Mouse (Mus musculus) erythroid progenitor cell, adult 5-6 weeks (primary cell): ENCODE measurements around the gene Nck2. TPM values are rescaled to one million over a fixed set of nuclear protein-coding genes. Genes with fewer than 3 reads are reported as not detected.

Source experiments
- ATAC-seq: replicated peaks from 2 replicates; pipeline ENCODE4 v1.8.0; 2016; ENCODE audit warnings: moderate number of reproducible peaks, mild to moderate bottlenecking, moderate TSS enrichment, inconsistent platforms; ENCODE audit not compliant: poor library complexity, low FRiP score, severe bottlenecking
- total RNA-seq, 2 experiments: library from RNA; stranded (forward) in 1 of 2; stranded (reverse) in 1 of 2; fragments of 150-400 nt in 1 of 2; fragments of 186-747, 209-891 nt in 1 of 2; gene quantifications; 2 replicates each; pipeline versions ENCODE4 v1.2.3 to v1.2.4; 2015 to 2017; ENCODE audit warnings: low replicate concordance in 2 of 2

Gene Nck2
- total RNA-seq, 2 experiments from 2014 or later, result 1.2 to 3.4 TPM

- ATAC-seq, result no peak
These were observed 52.6 kb downstream of the Nck2 start for GRCm38 (mm10) chr1:43496993-43497392.

- ATAC-seq, result no peak
These were observed 53.6 kb downstream of the Nck2 start for GRCm38 (mm10) chr1:43497951-43498350.

DNA sequence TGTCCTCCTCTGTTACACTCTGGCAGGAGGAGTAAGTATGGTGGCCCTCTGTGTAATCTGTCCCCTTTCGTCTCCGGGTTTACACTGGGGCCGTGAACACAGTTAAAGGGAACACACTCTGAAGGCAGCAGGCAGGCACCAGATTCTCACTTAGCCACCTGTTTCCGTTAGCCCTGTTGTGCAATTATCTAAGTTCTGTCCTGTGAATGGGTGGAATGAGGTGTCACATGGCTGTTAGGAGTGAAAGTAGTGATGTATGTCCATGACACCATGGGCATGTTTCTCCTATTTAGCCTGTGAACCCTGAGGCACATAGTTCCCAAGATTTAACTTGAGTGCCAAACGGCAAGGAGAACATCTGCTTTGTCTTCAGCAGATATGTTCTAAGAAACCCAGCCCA lies 55.7 kb downstream of the Nck2 start:
- ATAC-seq, result no peak

- ATAC-seq, result no peak
These were observed 57.0 kb downstream of the Nck2 start for GRCm38 (mm10) chr1:43501143-43501919.

DNA sequence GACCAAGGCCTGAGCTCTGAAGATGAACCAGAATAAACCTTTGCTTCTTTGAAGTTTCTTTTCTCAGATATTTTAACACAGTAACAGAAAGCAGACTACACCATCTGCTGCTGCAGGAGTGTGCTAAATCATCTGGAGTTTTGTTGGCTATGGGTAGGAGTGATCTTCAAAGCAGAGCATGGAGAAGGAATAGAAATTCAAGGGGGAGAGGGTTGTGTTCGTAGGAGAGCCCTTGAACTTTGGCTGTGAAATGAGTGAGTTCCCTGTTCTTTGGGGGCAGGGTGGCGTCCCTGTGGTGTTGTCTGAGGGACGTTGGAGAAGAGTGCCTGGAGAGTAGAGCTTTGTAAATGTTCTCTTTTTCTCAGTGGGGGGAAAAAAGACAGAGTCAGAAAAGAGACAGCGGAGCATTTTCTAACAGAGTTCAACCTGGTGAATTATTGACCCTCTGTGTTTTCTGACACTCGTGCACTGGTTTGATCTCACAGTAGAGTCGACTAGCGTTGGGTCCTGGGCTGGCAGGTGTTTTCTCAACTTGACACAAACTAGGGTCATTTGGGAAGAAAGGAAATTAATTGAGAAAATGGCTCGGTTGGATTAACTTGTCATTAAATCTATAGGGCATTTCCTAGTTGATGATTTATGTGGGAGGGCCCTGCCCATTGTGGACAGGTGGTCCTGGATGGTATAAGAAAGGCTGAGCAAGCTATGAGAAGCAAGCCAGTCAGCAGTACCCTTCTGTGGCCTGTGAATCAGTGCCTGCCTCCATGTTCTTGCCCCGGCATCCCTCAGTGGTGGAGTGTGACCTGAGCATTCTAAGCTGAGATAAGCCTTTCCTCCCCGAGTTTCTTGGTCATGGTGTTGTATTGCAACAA lies 57.8 kb downstream of the Nck2 start:
- no peak for ATAC-seq

DNA sequence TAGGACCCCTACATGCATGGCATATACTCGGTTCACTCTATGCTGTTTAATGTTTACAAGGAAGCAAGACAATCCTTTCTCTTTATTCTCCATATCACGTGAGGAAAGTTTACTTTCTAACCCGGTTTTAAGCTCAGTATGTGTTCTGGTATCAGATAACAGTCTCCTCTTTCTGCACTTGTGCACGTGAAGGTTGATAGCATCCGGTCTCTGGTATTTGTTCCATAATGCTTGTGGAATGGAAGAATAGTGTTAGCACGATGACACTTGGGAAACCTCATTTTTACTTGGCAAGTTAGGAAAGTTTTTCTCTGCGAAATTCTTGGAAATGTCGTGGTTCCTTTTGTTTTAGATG lies 58.4 kb downstream of the Nck2 start:
- ATAC-seq, result no peak

GRCm38 (mm10) chr1:43503261-43503660 lies 58.9 kb downstream of the Nck2 start:
- ATAC-seq, result no peak

DNA sequence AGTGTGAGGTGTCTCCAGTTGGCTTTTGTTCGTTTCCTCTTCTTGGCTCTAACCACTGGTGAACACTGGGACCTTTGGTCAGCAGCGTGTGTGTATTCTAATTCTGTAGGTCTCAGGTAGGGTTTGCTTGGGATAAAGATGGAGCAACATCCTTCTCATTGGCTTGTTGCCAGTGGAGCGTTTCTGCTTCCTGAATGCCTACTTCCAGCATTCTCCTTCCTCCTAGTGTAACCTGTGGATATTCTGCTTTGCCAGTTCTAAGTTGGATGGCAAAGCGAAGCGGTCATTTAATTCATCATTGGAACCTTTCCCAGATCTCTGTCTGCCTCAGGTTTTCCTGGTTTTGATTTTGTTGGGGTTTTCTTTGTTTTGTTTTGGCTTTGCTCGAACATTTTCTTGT lies 59.3 kb downstream of the Nck2 start:
- ATAC-seq, result no peak

DNA sequence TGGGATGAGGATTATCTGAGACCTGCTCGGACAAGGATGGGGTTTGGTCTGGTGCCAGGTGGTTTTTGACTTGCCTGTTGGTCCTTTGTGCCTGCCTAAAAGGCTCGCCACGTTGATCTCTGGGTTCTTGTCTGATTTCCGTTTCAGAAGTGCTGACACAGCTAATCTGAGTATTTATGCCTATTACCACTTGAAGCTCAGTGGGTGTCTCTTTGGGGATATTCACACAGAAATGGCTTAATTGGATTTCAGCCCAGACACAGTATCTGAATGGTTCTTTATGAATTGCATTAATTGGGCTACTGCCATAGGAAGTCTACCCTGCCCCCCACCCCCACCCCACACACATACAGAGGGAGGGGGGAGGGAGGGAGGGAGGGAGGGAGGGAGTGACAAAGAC lies 59.9 kb downstream of the Nck2 start:
- no peak for ATAC-seq

GRCm38 (mm10) chr1:43506638-43507037 lies 62.3 kb downstream of the Nck2 start:
- ATAC-seq, result no peak

- no peak for ATAC-seq
These were observed 63.4 kb downstream of the Nck2 start for GRCm38 (mm10) chr1:43507809-43508208.

- 0 out of 2 replicates have a peak, but pooled peaks have one; percentile 46 for ATAC-seq
These were observed 66.9 kb downstream of the Nck2 start for GRCm38 (mm10) chr1:43511256-43511655.

- ATAC-seq, result no peak
These were observed 67.3 kb downstream of the Nck2 start for GRCm38 (mm10) chr1:43511667-43512066.

DNA sequence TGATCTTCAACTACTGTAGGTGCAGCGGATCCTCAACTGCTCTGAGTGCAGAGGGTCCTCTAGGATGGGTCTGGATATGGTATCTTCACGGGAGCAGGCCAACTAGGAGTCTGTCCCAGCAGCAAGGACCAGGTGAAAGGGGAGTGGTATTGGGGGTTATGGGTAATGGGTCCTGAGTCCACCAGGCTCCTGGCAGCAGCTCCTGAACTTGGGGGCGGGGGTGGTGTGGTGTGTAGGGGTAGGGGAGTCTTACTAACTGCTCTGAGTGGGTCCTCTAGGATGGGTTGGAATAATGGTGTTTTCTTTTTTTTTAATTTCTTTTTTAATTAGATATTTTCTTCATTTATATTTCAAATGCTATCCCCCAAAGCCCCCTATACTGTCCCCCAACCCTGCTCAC lies 73.0 kb downstream of the Nck2 start:
- ATAC-seq, result no peak

- ATAC-seq, result 0 out of 2 replicates have a peak, but pooled peaks have one; percentile 30
These were observed 76.0 kb downstream of the Nck2 start for GRCm38 (mm10) chr1:43520216-43520988.

DNA sequence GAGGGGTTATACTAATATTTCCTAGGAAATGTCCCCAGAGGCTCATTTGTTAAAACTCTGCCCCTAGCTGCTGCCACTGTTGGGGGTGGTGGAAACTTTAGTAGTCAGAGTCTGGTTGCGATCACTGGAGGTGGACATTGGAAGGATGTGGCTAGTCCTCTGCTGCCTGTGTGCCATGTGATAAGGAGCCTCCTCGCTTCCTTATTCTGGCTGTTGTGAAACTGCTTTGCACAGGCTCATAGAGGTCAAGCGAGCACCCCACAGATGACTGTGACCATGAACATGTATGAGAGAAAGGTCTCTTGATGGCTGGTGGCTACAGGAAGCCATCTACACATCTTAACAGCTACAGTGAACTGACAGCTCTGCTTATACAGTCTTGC lies 76.6 kb downstream of the Nck2 start:
- peak; percentile 40; the same call in 1 of the 2 replicates for ATAC-seq

GRCm38 (mm10) chr1:43521512-43521911 lies 77.1 kb downstream of the Nck2 start:
- no peak for ATAC-seq

GRCm38 (mm10) chr1:43521950-43522349 lies 77.6 kb downstream of the Nck2 start:
- ATAC-seq, result no peak

DNA sequence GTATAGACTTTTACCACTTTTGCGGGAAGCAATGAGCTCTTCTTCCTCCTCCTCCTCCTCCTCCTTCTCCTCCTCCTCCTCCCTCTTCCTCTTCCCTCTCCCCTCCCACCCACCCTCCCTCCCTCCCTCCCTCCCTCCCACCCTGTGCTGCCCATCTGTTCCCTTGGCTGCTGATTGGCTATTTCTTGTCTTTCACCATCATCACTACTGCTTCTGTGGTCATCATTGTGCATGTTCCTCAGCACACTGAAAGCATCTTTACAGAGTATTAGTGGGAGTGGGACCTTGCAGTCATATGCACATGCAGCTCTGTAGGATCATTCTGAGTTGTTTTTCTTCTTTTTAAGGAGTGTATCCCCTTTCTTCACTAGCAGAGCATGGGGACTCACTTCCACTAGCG lies 78.6 kb downstream of the Nck2 start:
- no peak for ATAC-seq

- no peak for ATAC-seq
These were observed 80.0 kb downstream of the Nck2 start for GRCm38 (mm10) chr1:43524332-43524731.
